Mouse (Mus musculus) frontal cortex, adult 2 months (tissue): Measurements from ENCODE around the gene Tnik. TPM values are rescaled to one million over a fixed set of nuclear protein-coding genes. Genes with fewer than 3 reads are reported as not detected.
A peak's percentile ranks its signal among the peaks of the same experiment; 100 is the strongest.

ENCODE experiments used
- DNase-seq, 2 experiments: peaks; one replicate each; pipeline ENCODE4 v3.0.0; 2022; ENCODE audit warnings: low spot score in 1 of 2; ENCODE audit errors: extremely low spot score in 1 of 2
- polyA plus RNA-seq: library from polyadenylated mRNA; depleted of rRNA; stranded (reverse); fragments of >200 nt; gene quantifications from 2 replicates; pipeline ENCODE4 v1.2.3, GENCODE M21; 2012

The Tnik gene
- polyA plus RNA-seq, 1 experiment = 129 TPM

- DNase-seq = no peak
Observed at GRCm38 (mm10) chr3:28456842-28457241, 193.8 kb downstream of the Tnik start.

- no peak for DNase-seq
Observed at GRCm38 (mm10) chr3:28457517-28457916, 194.5 kb downstream of the Tnik start.

- no peak for DNase-seq
Observed at GRCm38 (mm10) chr3:28466688-28467087, 203.7 kb downstream of the Tnik start.

GRCm38 (mm10) chr3:28467148-28467754 is 204.2 kb downstream of the Tnik start:
- peak; percentile 23 to 53 for DNase-seq

- DNase-seq = no peak
Observed at GRCm38 (mm10) chr3:28467871-28468285, 204.9 kb downstream of the Tnik start.

- no peak for DNase-seq
Observed at GRCm38 (mm10) chr3:28473439-28473838, 210.4 kb downstream of the Tnik start.

- DNase-seq = no peak
Observed at GRCm38 (mm10) chr3:28477373-28477772, 214.4 kb downstream of the Tnik start.

GRCm38 (mm10) chr3:28485716-28486115 is 222.7 kb downstream of the Tnik start:
- DNase-seq = peak in 1 of 2 experiments; percentile 44

GRCm38 (mm10) chr3:28487418-28487817 is 224.4 kb downstream of the Tnik start:
- DNase-seq = no peak

- peak in 1 of 2 experiments; percentile 58 for DNase-seq
Observed at GRCm38 (mm10) chr3:28491085-28492041, 228.3 kb downstream of the Tnik start.

GRCm38 (mm10) chr3:28496806-28497502 is 233.9 kb downstream of the Tnik start:
- no peak for DNase-seq

- DNase-seq = no peak
Observed at GRCm38 (mm10) chr3:28497503-28497857, 234.5 kb downstream of the Tnik start.

GRCm38 (mm10) chr3:28502697-28503096 is 239.7 kb downstream of the Tnik start:
- DNase-seq = no peak

GRCm38 (mm10) chr3:28509337-28509935 is 246.4 kb downstream of the Tnik start:
- peak in 1 of 2 experiments; percentile 62 for DNase-seq

GRCm38 (mm10) chr3:28523004-28523482 is 260.0 kb downstream of the Tnik start:
- peak in 1 of 2 experiments; percentile 57 for DNase-seq

GRCm38 (mm10) chr3:28523541-28524165 is 260.6 kb downstream of the Tnik start:
- DNase-seq = peak in 1 of 2 experiments; percentile 45

- no peak for DNase-seq
Observed at GRCm38 (mm10) chr3:28524562-28524961, 261.5 kb downstream of the Tnik start.

- DNase-seq = no peak
Observed at GRCm38 (mm10) chr3:28526671-28527070, 263.7 kb downstream of the Tnik start.

GRCm38 (mm10) chr3:28527231-28527630 is 264.2 kb downstream of the Tnik start:
- DNase-seq = peak in 1 of 2 experiments; percentile 57

- DNase-seq = no peak
Observed at GRCm38 (mm10) chr3:28529548-28529947, 266.5 kb downstream of the Tnik start.
